In genomic region chr1:169529996-169530518, GRCm38 (mm10) we compare ENCODE assay signal across 8 mouse cellular contexts. TPM values are rescaled to one million over a fixed set of nuclear protein-coding genes. Genes with fewer than 3 reads are reported as not detected.
DNase-seq lines count a peak whose midpoint lies in the region; ATAC-seq and TF ChIP-seq lines count a peak whose summit lies in the region.
"Had no signal": no experiment of that assay in that cellular context is flagged by ENCODE, and none has a peak within 500 bp of the region (broad histone marks: within the 10 kb centered on the region; RNA-seq: fewer than 3 reads in every experiment).

No protein-coding gene starts in this region.

- peak overlapping the region; percentile 60 for H3K9ac ChIP-seq in lung, embryonic 15.5 days
- H3K9ac ChIP-seq in embryonic facial prominence, embryonic 13.5 days, result peak overlapping the region; percentile 77
- H3K9ac ChIP-seq in intestine, embryonic 16.5 days (ENCODE audit: low read depth, low read length), result 0 out of 2 replicates have a peak overlapping the region, but pooled peaks have one; percentile 68
- H3K9ac ChIP-seq in neural tube, embryonic 15.5 days (replicated peaks), result no peak overlapping the region

- no peak for DNase-seq in lung, adult 2 months
- DNase-seq in right cerebral cortex, postnatal 25 days, result no peak
- no peak for DNase-seq in right cerebral cortex, adult 2 months (ENCODE audit: low spot score in 2 of 2)

- H3K27me3 ChIP-seq in lung, embryonic 15.5 days, result no peaks in the 10 kb centered on the region
- no peaks in the 10 kb centered on the region for H3K27me3 ChIP-seq in embryonic facial prominence, embryonic 13.5 days
- H3K27me3 ChIP-seq in intestine, embryonic 16.5 days (replicated peaks; ENCODE audit: control insufficient read depth, insufficient read depth, low read length), result no peaks in the 10 kb centered on the region
- no peaks in the 10 kb centered on the region for H3K27me3 ChIP-seq in neural tube, embryonic 15.5 days (replicated peaks)

- no peak overlapping the region for H3K27ac ChIP-seq in lung, embryonic 15.5 days
- no peak overlapping the region for H3K27ac ChIP-seq in embryonic facial prominence, embryonic 13.5 days
- no peak overlapping the region for H3K27ac ChIP-seq in intestine, embryonic 16.5 days (ENCODE audit: low read length)
- no peak overlapping the region for H3K27ac ChIP-seq in neural tube, embryonic 15.5 days (replicated peaks)

- H3K4me2 ChIP-seq in lung, embryonic 15.5 days, result peak overlapping the region; percentile 74
- H3K4me2 ChIP-seq in embryonic facial prominence, embryonic 13.5 days, result peak overlapping the region; percentile 75
- H3K4me2 ChIP-seq in intestine, embryonic 16.5 days (ENCODE audit: low read depth, low read length), result peak overlapping the region; percentile 58
- 0 out of 2 replicates have a peak overlapping the region, but pooled peaks have one; percentile 76 for H3K4me2 ChIP-seq in neural tube, embryonic 15.5 days

- TF ChIP-seq POLR2A in lung, adult 2 months (IDR thresholded peaks at IDR 0.05; ENCODE audit: borderline replicate concordance, extremely low read depth, low read depth, low read length), result no peak

- H3K9me3 ChIP-seq in lung, embryonic 15.5 days, result no peaks in the 10 kb centered on the region
- no peaks in the 10 kb centered on the region for H3K9me3 ChIP-seq in embryonic facial prominence, embryonic 13.5 days
- no peaks in the 10 kb centered on the region for H3K9me3 ChIP-seq in intestine, embryonic 16.5 days (ENCODE audit: control insufficient read depth, low read length)
- no peaks in the 10 kb centered on the region for H3K9me3 ChIP-seq in neural tube, embryonic 15.5 days (replicated peaks)

- peaks cover 10% of the 10 kb centered on the region for H3K4me1 ChIP-seq in lung, embryonic 15.5 days
- no peaks in the 10 kb centered on the region for H3K4me1 ChIP-seq in lung, adult 2 months (ENCODE audit: control insufficient read depth, insufficient read depth, low read length)
- peaks cover 16% of the 10 kb centered on the region for H3K4me1 ChIP-seq in embryonic facial prominence, embryonic 13.5 days
- peaks cover 4% of the 10 kb centered on the region; the same call in 1 of the 2 replicates for H3K4me1 ChIP-seq in intestine, embryonic 16.5 days (ENCODE audit: control insufficient read depth, insufficient read depth, low read length)
- H3K4me1 ChIP-seq in neural tube, embryonic 15.5 days, result peaks cover 5% of the 10 kb centered on the region

- H3K36me3 ChIP-seq in lung, embryonic 15.5 days, result peaks cover 11% of the 10 kb centered on the region
- peaks cover 21% of the 10 kb centered on the region for H3K36me3 ChIP-seq in embryonic facial prominence, embryonic 13.5 days
- no peaks in the 10 kb centered on the region for H3K36me3 ChIP-seq in intestine, embryonic 16.5 days (ENCODE audit: control insufficient read depth, insufficient read depth, low read length)
- no peaks in the 10 kb centered on the region for H3K36me3 ChIP-seq in neural tube, embryonic 15.5 days

- ATAC-seq in lung, embryonic 15.5 days (ENCODE audit: borderline replicate concordance, extremely low read depth, low FRiP score, low TSS enrichment), result no peak
- no peak for ATAC-seq in embryonic facial prominence, embryonic 13.5 days (ENCODE audit: insufficient number of reproducible peaks, insufficient read depth, low FRiP score, low TSS enrichment, low read depth)
- ATAC-seq in intestine, embryonic 16.5 days, result no peak
- ATAC-seq in neural tube, embryonic 15.5 days (ENCODE audit: low FRiP score), result no peak

- 64% methylated on average over 8 of the region's 8 CpGs for WGBS in lung, embryonic 15.5 days
- 55% methylated on average over 8 of the region's 8 CpGs for WGBS in lung, adult 2 months
- 87% methylated on average over 8 of the region's 8 CpGs for WGBS in embryonic facial prominence, embryonic 13.5 days
- WGBS in intestine, embryonic 16.5 days, result 77% methylated on average over 8 of the region's 8 CpGs
- 84% methylated on average over 8 of the region's 8 CpGs for WGBS in neural tube, embryonic 15.5 days

- TF ChIP-seq CTCF in lung, adult 2 months (IDR thresholded peaks at IDR 0.05; ENCODE audit: insufficient read depth, low read length), result no peak

- peak overlapping the region; percentile 81 for H3K4me3 ChIP-seq in lung, embryonic 15.5 days
- no peak overlapping the region for H3K4me3 ChIP-seq in lung, adult 2 months (replicated peaks; ENCODE audit: extremely low read depth, low read depth, low read length)
- H3K4me3 ChIP-seq in embryonic facial prominence, embryonic 13.5 days, result peak overlapping the region; percentile 69
- H3K4me3 ChIP-seq in intestine, embryonic 16.5 days (ENCODE audit: low read length), result peak overlapping the region; percentile 61
- 0 out of 2 replicates have a peak overlapping the region, but pooled peaks have one; percentile 55 for H3K4me3 ChIP-seq in neural tube, embryonic 15.5 days (replicated peaks)

RNA-seq across cellular contexts. Expression of gene Nuf2, which starts 1.2 kb away (rescaled TPM):
- 70.2 and 70.9 TPM in 2 replicates for polyA plus RNA-seq in lung, embryonic 15.5 days (2015; fragmentation: Nextera tagmentation; extraction: Ambion mirVana)
- 0.14 and 0.31 TPM in 2 replicates for polyA plus RNA-seq in lung, adult 2 months (2012; rRNA removed)
- 54.4 and 56.5 TPM in 2 replicates for polyA plus RNA-seq in embryonic facial prominence, embryonic 13.5 days (2015; fragmentation: Nextera tagmentation; extraction: Ambion mirVana)
- polyA plus RNA-seq in intestine, embryonic 16.5 days (2015; fragmentation: Nextera tagmentation; extraction: Ambion mirVana), result 31.5 and 39.3 TPM in 2 replicates
- 9.9 and 19.8 TPM in 2 replicates for polyA plus RNA-seq in neural tube, embryonic 15.5 days (2015; fragmentation: Nextera tagmentation; extraction: Ambion mirVana)
- polyA plus RNA-seq: liver, adult 2 months had no signal
